In the genomic region with DNA sequence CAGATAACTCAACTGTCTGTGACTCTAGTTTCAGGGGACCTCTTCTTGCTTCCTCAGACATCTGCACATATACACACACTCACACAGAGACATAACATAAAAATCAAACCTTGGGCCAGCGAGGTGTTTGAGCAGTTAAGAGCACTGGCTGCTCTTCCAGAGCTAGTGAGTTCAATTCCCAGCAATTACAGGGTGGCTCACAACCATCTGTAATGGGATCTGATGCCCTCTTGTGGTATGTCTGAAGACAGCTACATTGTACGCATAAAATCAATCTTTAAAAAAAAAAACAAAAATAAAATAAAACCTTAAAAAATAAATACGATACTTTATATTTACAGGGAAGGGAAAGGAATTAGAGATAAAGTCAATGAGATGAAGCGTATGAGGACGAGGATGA, we compare ENCODE assay signal across 23 mouse cellular contexts. TPM values are rescaled to one million over a fixed set of nuclear protein-coding genes. Genes with fewer than 3 reads are reported as not detected.
DNase-seq lines count a peak whose midpoint lies in the region; ATAC-seq and TF ChIP-seq lines count a peak whose summit lies in the region.
"Had no signal": no experiment of that assay in that cellular context is flagged by ENCODE, and none has a peak within 500 bp of the region (broad histone marks: within the 10 kb centered on the region; RNA-seq: fewer than 3 reads in every experiment).

No protein-coding gene starts in this region.

- H3K27me3 ChIP-seq in lung, embryonic 14.5 days (ENCODE audit: insufficient read depth, low read length) = no peaks in the 10 kb centered on the region
- H3K27me3 ChIP-seq in midbrain, embryonic 11.5 days (ENCODE audit: control insufficient read depth, insufficient read depth, low read length) = no peaks in the 10 kb centered on the region
- H3K27me3 ChIP-seq: embryonic facial prominence, embryonic 13.5 days; hindbrain, embryonic 12.5 days; limb, embryonic 13.5 days; neural tube, embryonic 12.5 days had no signal

- DNase-seq in gastrocnemius, adult 2 months = no peak
- no peak for DNase-seq in gastrocnemius, postnatal 25 days
- DNase-seq in lung, embryonic 14.5 days = peak; percentile 32
- DNase-seq in lung, postnatal 36 days = no peak
- peak; percentile 69 for DNase-seq in R1 (ENCODE audit: low read depth, low spot score)
- DNase-seq in testis, postnatal 10 days (ENCODE audit: low spot score) = no peak
- DNase-seq in midbrain, embryonic 11.5 days (ENCODE audit: low spot score, missing footprints) = no peak
- no peak for DNase-seq in left cerebral cortex, adult 8-10 months (ENCODE audit: low spot score in 2 of 2)
- DNase-seq: cerebellum, adult 11 months; cerebellum, postnatal 25 days; kidney, adult 2 months; liver, postnatal 0 days; thymus, adult 18-20 months had no signal

- no peak overlapping the region for H3K4me2 ChIP-seq in lung, embryonic 14.5 days
- no peak overlapping the region for H3K4me2 ChIP-seq in midbrain, embryonic 11.5 days
- H3K4me2 ChIP-seq: embryonic facial prominence, embryonic 13.5 days; hindbrain, embryonic 12.5 days; limb, embryonic 13.5 days; neural tube, embryonic 12.5 days had no signal

- TF ChIP-seq CTCF in gastrocnemius, adult 2 months (IDR thresholded peaks at IDR 0.05) = peak; percentile 34
- TF ChIP-seq CTCF in lung, embryonic 14.5 days (IDR thresholded peaks at IDR 0.05; ENCODE audit: low read depth) = peak; percentile 41; the same call in 1 of the 2 replicates

- H3K4me3 ChIP-seq in gastrocnemius, adult 2 months = no peak overlapping the region
- no peak overlapping the region for H3K4me3 ChIP-seq in lung, embryonic 14.5 days (ENCODE audit: low read depth, low read length)
- H3K4me3 ChIP-seq in midbrain, embryonic 11.5 days (ENCODE audit: low read depth, low read length) = no peak overlapping the region
- H3K4me3 ChIP-seq: embryonic facial prominence, embryonic 13.5 days; hindbrain, embryonic 12.5 days; limb, embryonic 13.5 days; neural tube, embryonic 12.5 days had no signal

- no peak for ATAC-seq in lung, embryonic 14.5 days (ENCODE audit: insufficient read depth)
- no peak for ATAC-seq in midbrain, embryonic 11.5 days (ENCODE audit: low FRiP score)
- ATAC-seq: liver, postnatal 0 days; midbrain, embryonic 16.5 days had no signal

- WGBS in lung, embryonic 14.5 days = 61% methylated on average over 5 of the region's 5 CpGs
- 63% methylated on average over 5 of the region's 5 CpGs for WGBS in midbrain, embryonic 11.5 days

- intact Hi-C loops in gastrocnemius, adult 2 months (cut with DNase I) = no loop called here

- no peaks in the 10 kb centered on the region for H3K9me3 ChIP-seq in lung, embryonic 14.5 days (ENCODE audit: low read depth, low read length)
- no peaks in the 10 kb centered on the region for H3K9me3 ChIP-seq in midbrain, embryonic 11.5 days (ENCODE audit: control insufficient read depth, low read length)
- H3K9me3 ChIP-seq: embryonic facial prominence, embryonic 13.5 days; hindbrain, embryonic 12.5 days; limb, embryonic 13.5 days; neural tube, embryonic 12.5 days had no signal

- H3K9ac ChIP-seq in lung, embryonic 14.5 days = no peak overlapping the region
- H3K9ac ChIP-seq in midbrain, embryonic 11.5 days (ENCODE audit: low read length) = no peak overlapping the region
- H3K9ac ChIP-seq: embryonic facial prominence, embryonic 13.5 days; hindbrain, embryonic 12.5 days; limb, embryonic 13.5 days; liver, postnatal 0 days; neural tube, embryonic 12.5 days had no signal

- no peak overlapping the region for H3K27ac ChIP-seq in gastrocnemius, adult 2 months
- no peak overlapping the region for H3K27ac ChIP-seq in lung, embryonic 14.5 days (ENCODE audit: low read depth)
- no peak overlapping the region for H3K27ac ChIP-seq in midbrain, embryonic 11.5 days (ENCODE audit: low read depth, low read length)
- H3K27ac ChIP-seq: embryonic facial prominence, embryonic 13.5 days; hindbrain, embryonic 12.5 days; limb, embryonic 13.5 days; neural tube, embryonic 12.5 days had no signal

- H3K4me1 ChIP-seq in lung, embryonic 14.5 days (ENCODE audit: insufficient read depth) = no peaks in the 10 kb centered on the region
- H3K4me1 ChIP-seq in midbrain, embryonic 11.5 days (ENCODE audit: control insufficient read depth, insufficient read depth, low read length) = peaks cover 6% of the 10 kb centered on the region
- H3K4me1 ChIP-seq: embryonic facial prominence, embryonic 13.5 days; hindbrain, embryonic 12.5 days; limb, embryonic 13.5 days; neural tube, embryonic 12.5 days had no signal

- H3K36me3 ChIP-seq in lung, embryonic 14.5 days (ENCODE audit: insufficient read depth) = no peaks in the 10 kb centered on the region
- no peaks in the 10 kb centered on the region for H3K36me3 ChIP-seq in midbrain, embryonic 11.5 days (ENCODE audit: control insufficient read depth, insufficient read depth, low read length)
- H3K36me3 ChIP-seq: embryonic facial prominence, embryonic 13.5 days; hindbrain, embryonic 12.5 days; limb, embryonic 13.5 days; neural tube, embryonic 12.5 days had no signal

RNA-seq across cellular contexts. Expression of a gene that starts 3.7 kb away (rescaled TPM):
- total RNA-seq in gastrocnemius, adult 2 months (2021) = not detected
- not detected for total RNA-seq in gastrocnemius, postnatal 25 days (2021)
- polyA plus RNA-seq in lung, embryonic 14.5 days (2014; fragmentation: Nextera tagmentation; extraction: Ambion mirVana) = 0.34 TPM in 1 of 2 replicates, not detected in the other
- polyA plus RNA-seq in midbrain, embryonic 11.5 days (2014; fragmentation: Nextera tagmentation; extraction: Ambion mirVana) = not detected in 2 replicates
- total RNA-seq in left cerebral cortex, adult 8-10 months (2022) = not detected
- total RNA-seq: adrenal gland, adult 18-20 months had no signal
- polyA plus RNA-seq: C2C12; embryonic facial prominence, embryonic 13.5 days; gonadal fat pad, adult 2 months; heart, embryonic 14.5 days; kidney, adult 2 months; large intestine, adult 2 months; liver, postnatal 0 days; midbrain, embryonic 16.5 days had no signal

RNA-seq across cellular contexts. Expression of a gene that starts 13.4 kb away (rescaled TPM):
- not detected for total RNA-seq in gastrocnemius, adult 2 months (2021)
- not detected for total RNA-seq in gastrocnemius, postnatal 25 days (2021)
- 0.07 TPM in 1 of 2 replicates, not detected in the other for polyA plus RNA-seq in lung, embryonic 14.5 days (2014; fragmentation: Nextera tagmentation; extraction: Ambion mirVana)
- polyA plus RNA-seq in midbrain, embryonic 11.5 days (2014; fragmentation: Nextera tagmentation; extraction: Ambion mirVana) = not detected in 2 replicates
- not detected for total RNA-seq in left cerebral cortex, adult 8-10 months (2022)
- total RNA-seq: adrenal gland, adult 18-20 months had no signal
- polyA plus RNA-seq: C2C12; embryonic facial prominence, embryonic 13.5 days; gonadal fat pad, adult 2 months; heart, embryonic 14.5 days; kidney, adult 2 months; large intestine, adult 2 months; limb, embryonic 13.5 days; liver, postnatal 0 days; midbrain, embryonic 16.5 days; neural tube, embryonic 12.5 days had no signal

RNA-seq across cellular contexts. Expression of a gene that starts 35.3 kb away (rescaled TPM):
- total RNA-seq in gastrocnemius, adult 2 months (2021) = not detected
- not detected for total RNA-seq in gastrocnemius, postnatal 25 days (2021)
- not detected in 2 replicates for polyA plus RNA-seq in lung, embryonic 14.5 days (2014; fragmentation: Nextera tagmentation; extraction: Ambion mirVana)
- polyA plus RNA-seq in midbrain, embryonic 11.5 days (2014; fragmentation: Nextera tagmentation; extraction: Ambion mirVana) = not detected in 2 replicates
- total RNA-seq in left cerebral cortex, adult 8-10 months (2022) = not detected
- total RNA-seq: adrenal gland, adult 18-20 months had no signal
- polyA plus RNA-seq: C2C12; embryonic facial prominence, embryonic 13.5 days; gonadal fat pad, adult 2 months; heart, embryonic 14.5 days; hindbrain, embryonic 12.5 days; kidney, adult 2 months; large intestine, adult 2 months; limb, embryonic 13.5 days; liver, postnatal 0 days; midbrain, embryonic 16.5 days; neural tube, embryonic 12.5 days had no signal

RNA-seq across cellular contexts. Expression of a gene that starts 38.9 kb away (rescaled TPM):
- 1 to 10 TPM; 8.5 to 9.1 TPM for total RNA-seq in gastrocnemius, adult 2 months (2021)
- 10 to 100 TPM in 1 of 2 experiments, 1 to 10 TPM in 1; 8.8 to 11.0 TPM for total RNA-seq in gastrocnemius, postnatal 25 days (2021)
- polyA plus RNA-seq in lung, embryonic 14.5 days (2014; fragmentation: Nextera tagmentation; extraction: Ambion mirVana) = 7.0 and 8.8 TPM in 2 replicates
- 14.3 and 14.5 TPM in 2 replicates for polyA plus RNA-seq in midbrain, embryonic 11.5 days (2014; fragmentation: Nextera tagmentation; extraction: Ambion mirVana)
- total RNA-seq in left cerebral cortex, adult 8-10 months (2022) = 100 to 1,000 TPM; 662 to 748 (median 699) TPM

Comparison
In these comparisons a context has a peak if more than half of its experiments do, and no peak if none do; other contexts are left out.
1. DNase-seq: peak in lung, embryonic 14.5 days (single experiment) and R1 (single experiment); none in gastrocnemius, adult 2 months (single experiment), gastrocnemius, postnatal 25 days (single experiment), lung, postnatal 36 days (single experiment), testis, postnatal 10 days (single experiment), midbrain, embryonic 11.5 days (single experiment) and left cerebral cortex, adult 8-10 months (0 of 2).